Mouse (Mus musculus): ENCODE measurements around the gene Eef2. TPM values are rescaled to one million over a fixed set of nuclear protein-coding genes. Genes with fewer than 3 reads are reported as not detected.
"Not testable (repeated sequence)": the region's sequence is repeated elsewhere in the genome, so short reads cannot be mapped to it uniquely, and the experiment has no call there.

The Eef2 gene
- total RNA-seq, 2 experiments from 2014 or later = 1,075 to 1,131 TPM

GRCm38 (mm10) chr10:81145778-81146177 is 30.7 kb upstream of the Eef2 start:
- DNase-seq (ENCODE audit: low spot score in 2 of 2) = no peak

- DNase-seq (ENCODE audit: low spot score in 2 of 2) = no peak
These were observed 30.1 kb upstream of the Eef2 start for GRCm38 (mm10) chr10:81146296-81146695.

- DNase-seq (ENCODE audit: low spot score in 2 of 2) = no peak
These were observed 25.2 kb upstream of the Eef2 start for GRCm38 (mm10) chr10:81151261-81151660.

GRCm38 (mm10) chr10:81152609-81153008 is 23.8 kb upstream of the Eef2 start:
- no peak for DNase-seq (ENCODE audit: low spot score in 2 of 2)

GRCm38 (mm10) chr10:81154313-81154712 is 22.1 kb upstream of the Eef2 start:
- DNase-seq (ENCODE audit: low spot score in 2 of 2) = no peak

- no peak for DNase-seq (ENCODE audit: low spot score in 2 of 2)
These were observed 21.7 kb upstream of the Eef2 start for GRCm38 (mm10) chr10:81154736-81155135.

- no peak for DNase-seq (ENCODE audit: low spot score in 2 of 2)
These were observed 14.7 kb upstream of the Eef2 start for GRCm38 (mm10) chr10:81161602-81162317.

GRCm38 (mm10) chr10:81162318-81162652 is 14.1 kb upstream of the Eef2 start:
- no peak for DNase-seq (ENCODE audit: low spot score in 2 of 2)

GRCm38 (mm10) chr10:81165118-81165517 is 11.3 kb upstream of the Eef2 start:
- no peak for DNase-seq (ENCODE audit: low spot score in 2 of 2)

- DNase-seq (ENCODE audit: low spot score in 2 of 2) = peak; percentile 100
These were observed 9.0 kb upstream of the Eef2 start, which contains the start of gene Pias4 for GRCm38 (mm10) chr10:81167200-81168086. TSS of gene Pias4 (minus strand) at chr10:81167923.

GRCm38 (mm10) chr10:81168087-81168431 is 8.4 kb upstream of the Eef2 start:
- no peak for DNase-seq (ENCODE audit: low spot score in 2 of 2)

GRCm38 (mm10) chr10:81168521-81169244 is 7.7 kb upstream of the Eef2 start:
- DNase-seq (ENCODE audit: low spot score in 2 of 2) = peak; percentile 73 to 82

GRCm38 (mm10) chr10:81169411-81169900 is 7.0 kb upstream of the Eef2 start:
- not testable (repeated sequence) for DNase-seq (ENCODE audit: low spot score in 2 of 2)

- DNase-seq (ENCODE audit: low spot score in 2 of 2) = peak; percentile 82 to 89
These were observed 3.3 kb upstream of the Eef2 start for GRCm38 (mm10) chr10:81173132-81173531.

- peak; percentile 95 to 96 for DNase-seq (ENCODE audit: low spot score in 2 of 2)
These were observed 1.6 kb upstream of the Eef2 start for GRCm38 (mm10) chr10:81174617-81175344.

- DNase-seq (ENCODE audit: low spot score in 2 of 2) = peak in 1 of 2 experiments; percentile 51
These were observed 1.1 kb upstream of the Eef2 start for GRCm38 (mm10) chr10:81175345-81175701.

- peak in 1 of 2 experiments; percentile 51 for DNase-seq (ENCODE audit: low spot score in 2 of 2)
These were observed 430 bp upstream of the Eef2 start for GRCm38 (mm10) chr10:81175936-81176465.

- peak; percentile 50 to 64 for DNase-seq (ENCODE audit: low spot score in 2 of 2)
These were observed 1.1 kb downstream of the Eef2 start for GRCm38 (mm10) chr10:81177491-81177925.

- DNase-seq (ENCODE audit: low spot score in 2 of 2) = no peak
These were observed 1.7 kb downstream of the Eef2 start for GRCm38 (mm10) chr10:81177958-81178712.

- no peak for DNase-seq (ENCODE audit: low spot score in 2 of 2)
These were observed 2.5 kb downstream of the Eef2 start for GRCm38 (mm10) chr10:81178927-81179326.
